Mouse (Mus musculus) lung, postnatal 4 days (tissue): ENCODE results near the gene Zfp300.

ENCODE experiments used
- DNase-seq, 2 experiments: peaks; one replicate each; pipeline ENCODE4 v3.0.0; 2021

Gene Zfp300

DNA sequence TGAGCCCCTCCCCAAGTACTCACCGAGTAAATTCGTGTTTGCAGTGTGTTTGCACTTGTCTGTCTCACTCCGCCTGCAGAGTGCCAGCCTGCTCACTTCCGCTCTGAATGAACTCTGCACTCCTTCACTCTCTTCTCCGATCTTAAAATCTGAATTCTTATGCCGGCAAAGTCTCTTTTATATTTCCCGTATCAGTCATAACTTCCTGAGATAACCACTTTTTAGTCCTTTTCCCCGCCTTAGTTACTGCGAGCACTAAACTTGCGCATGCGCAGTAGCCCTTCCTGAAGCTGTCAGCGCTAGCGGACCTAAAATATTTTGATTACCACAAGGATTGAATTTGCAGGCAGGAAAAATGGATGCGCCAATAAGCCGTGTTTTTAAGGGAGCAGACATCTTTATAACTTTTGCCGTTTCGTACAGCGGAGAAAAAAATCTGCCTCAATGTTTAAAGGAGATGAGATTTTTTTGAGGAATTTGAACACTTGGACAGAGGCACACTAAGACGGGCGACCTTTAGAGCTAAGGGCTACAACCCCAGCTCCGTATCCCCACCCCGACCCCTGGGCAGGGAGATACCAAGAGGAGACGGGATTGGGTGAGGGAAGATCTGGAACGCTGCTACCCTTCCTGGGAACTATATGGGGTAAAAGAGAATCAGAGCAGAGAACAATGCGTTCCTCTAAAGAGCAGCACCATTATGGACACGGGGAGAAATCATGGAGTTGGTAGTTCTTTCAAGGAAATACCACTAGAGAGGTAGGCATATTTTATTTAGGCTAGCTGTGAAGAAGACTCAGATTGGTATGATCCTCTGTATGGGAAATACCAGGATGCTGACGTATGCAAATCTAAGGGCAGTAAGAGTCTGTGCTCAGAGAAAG is at the start of gene Zfp300:
Gene Zfp300, minus strand, starts transcription at position 545 of the 884 bp plus-strand sequence.
- peak; percentile 70 to 71 for DNase-seq

DNA sequence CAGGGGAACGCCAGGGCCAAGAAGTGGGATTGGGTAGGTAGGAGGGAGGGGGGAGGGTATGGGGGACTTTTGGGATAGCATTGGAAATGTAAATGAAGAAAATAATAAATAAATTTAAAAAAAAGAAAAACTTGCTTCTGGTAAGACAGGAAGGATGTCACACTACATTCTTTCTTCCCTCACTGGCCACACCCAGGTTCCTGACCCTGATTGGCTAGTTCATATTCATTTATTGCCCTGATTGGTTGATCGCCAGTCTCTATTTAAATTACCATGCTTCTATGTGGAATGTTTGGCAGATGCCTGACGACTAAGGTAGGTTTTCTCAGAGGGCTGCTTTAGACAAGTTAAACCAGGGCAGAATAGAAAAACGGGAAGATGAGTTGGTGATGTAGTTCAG is 26.2 kb upstream of the Zfp300 start, which contains the start of gene Ssxa1:
Gene Ssxa1, plus strand, starts transcription at position 301 of the 400 bp plus-strand sequence.
- DNase-seq = no peak

DNA sequence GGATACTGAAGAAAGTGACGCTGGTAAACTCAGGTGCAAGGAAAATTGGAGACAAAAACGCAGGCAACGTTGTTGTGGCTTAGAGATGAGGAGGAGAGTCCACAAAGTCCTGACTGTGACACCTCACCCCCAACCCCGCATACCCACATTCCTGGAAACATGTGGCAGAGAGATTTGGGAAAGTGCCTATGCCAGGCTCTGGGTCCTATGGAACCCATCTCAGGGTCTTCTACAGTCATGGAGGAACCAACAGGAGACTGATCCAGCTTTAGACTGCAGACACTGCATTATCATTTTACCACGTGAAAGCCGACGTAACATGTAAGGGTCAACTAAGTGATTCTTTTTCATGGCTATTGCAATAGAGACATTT is 526 bp upstream of the Zfp300 start:
- no peak for DNase-seq

DNA sequence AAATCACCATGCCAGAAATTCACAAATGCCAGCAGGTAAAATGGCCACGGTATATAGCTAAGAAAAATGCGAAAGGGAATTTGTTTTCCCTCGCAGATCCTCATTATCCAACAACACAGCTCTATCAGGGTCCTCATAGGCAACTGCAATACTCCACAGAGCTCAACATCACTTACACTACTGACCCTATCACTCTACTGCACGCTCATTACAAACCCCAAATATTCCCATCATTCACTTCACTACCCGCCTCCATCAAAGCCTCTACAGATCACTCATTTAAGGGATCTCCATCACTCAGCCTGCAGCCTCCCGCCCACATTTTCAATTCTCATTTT is 713 bp downstream of the Zfp300 start:
- no peak for DNase-seq

GRCm38 (mm10) chrX:21068106-21068505 is 21.2 kb downstream of the Zfp300 start, which contains the start of gene Spaca5:
Spaca5 (plus strand) TSS chrX:21068406.
- DNase-seq = no peak

DNA sequence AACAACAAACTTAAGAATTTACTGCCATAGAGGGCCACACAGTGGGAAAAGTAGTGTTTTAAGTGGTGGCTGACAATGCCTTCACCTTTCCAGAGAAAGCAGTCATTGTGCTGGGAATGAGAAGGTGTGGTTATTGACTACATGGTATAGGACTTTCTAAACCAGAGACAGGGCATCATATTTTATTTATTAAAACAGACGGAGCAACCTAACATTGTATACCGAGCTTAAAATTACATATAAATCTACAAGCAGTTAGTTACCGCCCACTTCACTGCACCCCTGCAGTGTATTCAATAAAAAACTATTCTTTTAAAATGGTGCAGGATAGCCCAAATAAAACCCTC is 26.8 kb downstream of the Zfp300 start:
- DNase-seq = no peak

DNA sequence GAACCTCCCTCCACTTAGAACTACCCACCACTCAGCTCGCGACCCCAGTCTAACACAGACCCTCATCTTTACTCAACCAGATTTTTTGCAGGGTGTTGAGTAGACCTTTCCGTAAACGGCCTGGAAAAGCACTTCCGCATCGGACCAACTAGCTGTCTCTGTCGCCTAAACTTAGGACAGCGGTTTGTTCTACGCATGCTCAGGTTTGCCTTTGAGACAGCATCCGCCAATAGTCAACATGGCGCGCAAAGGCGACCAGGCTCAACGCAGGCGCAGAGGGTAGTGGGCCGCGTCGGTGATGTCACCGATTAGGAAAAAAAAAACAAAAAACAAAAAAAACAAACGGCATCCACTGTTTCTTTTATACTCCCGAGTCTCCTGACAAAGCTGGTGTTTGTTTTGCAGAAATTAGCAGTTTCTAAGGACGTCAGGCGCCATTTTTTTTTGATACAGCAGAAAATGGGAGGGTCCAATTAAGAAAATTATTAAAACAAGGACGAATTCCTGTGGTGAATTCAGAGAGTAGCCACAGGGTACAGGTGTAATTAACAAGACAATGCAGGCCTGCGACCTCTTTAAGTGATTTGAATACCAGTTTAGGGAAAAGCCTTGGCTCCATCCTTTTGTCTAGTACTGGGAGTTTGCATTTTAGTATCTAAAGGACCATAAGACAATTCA is 27.3 kb downstream of the Zfp300 start, which contains the start of gene Zfp182:
Gene Zfp182, minus strand, starts transcription at position 451 of the 678 bp plus-strand sequence.
- DNase-seq = peak; percentile 83 to 88

DNA sequence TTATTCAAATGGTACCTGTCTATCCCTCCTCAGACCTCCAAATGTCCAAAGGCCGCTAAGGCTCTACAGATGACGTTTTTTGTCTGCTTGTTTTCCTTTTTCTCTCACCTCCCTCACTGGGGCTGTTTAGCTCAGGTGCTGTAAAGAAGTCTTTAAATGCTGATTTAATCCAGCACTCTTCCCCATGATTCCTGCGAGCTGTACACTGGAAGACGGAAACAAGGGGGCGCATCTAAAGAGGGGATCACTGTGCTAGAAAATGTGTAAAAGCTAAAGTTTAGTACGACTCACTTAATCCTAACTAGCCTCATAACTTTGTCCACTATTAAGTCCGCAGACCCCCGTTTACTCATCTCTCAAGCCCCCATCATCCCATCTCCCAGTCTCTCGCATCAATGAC is 27.9 kb downstream of the Zfp300 start:
- no peak for DNase-seq
